Mouse (Mus musculus): ENCODE measurements at regions not wholly inside any gene's neighbourhood (a gene's known extent, or its start where the extent isn't known, plus 50 kb on each side); places are given as distances from the start of the nearest gene placed in this dataset.
A peak's percentile ranks its signal among the peaks of the same experiment; 100 is the strongest.
"Not testable (repeated sequence)": the region's sequence is repeated elsewhere in the genome, so short reads cannot be mapped to it uniquely, and the experiment has no call there.

GRCm38 (mm10) chr16:65629186-65629585 lies 66.7 kb upstream of the Chmp2b start:
- Histone ChIP-seq H3K36me3 (replicated peaks) (no peaks in the 10 kb centered on the region), H3K4me2 (peak overlapping the region; percentile 30; the same call in 1 of the 2 replicates), H3K4me3 (replicated peaks) (no peak overlapping the region), H3K9ac (no peak overlapping the region), H3K27ac (replicated peaks) (no peak overlapping the region), H3K27me3 (no peaks in the 10 kb centered on the region), H3K9me3 (replicated peaks) (no peaks in the 10 kb centered on the region), H3K4me1 (replicated peaks) (no peaks in the 10 kb centered on the region)
- WGBS (ENCODE audit: insufficient replicate concordance): 10% methylated on average over 10 of the region's 10 CpGs
- no peak for ATAC-seq (ENCODE audit: insufficient read depth)

- WGBS (ENCODE audit: insufficient replicate concordance): 24% methylated on average over 5 of the region's 5 CpGs
- no peaks in the 10 kb centered on the region for H3K36me3 ChIP-seq (replicated peaks)
- no peaks in the 10 kb centered on the region for H3K27me3 ChIP-seq
- no peak overlapping the region for H3K27ac ChIP-seq (replicated peaks)
- H3K9ac ChIP-seq: no peak overlapping the region
- H3K9me3 ChIP-seq (replicated peaks): no peaks in the 10 kb centered on the region
- H3K4me3 ChIP-seq (replicated peaks): no peak overlapping the region
- H3K4me2 ChIP-seq: no peak overlapping the region
- ATAC-seq (ENCODE audit: insufficient read depth): no peak
- no peaks in the 10 kb centered on the region for H3K4me1 ChIP-seq (replicated peaks)
Measured at GRCm38 (mm10) chr16:65631680-65632079, 69.2 kb upstream of the Chmp2b start.

GRCm38 (mm10) chr16:65646741-65647140 lies 84.2 kb upstream of the Chmp2b start:
- not testable (repeated sequence) for H3K4me2 ChIP-seq; H3K27me3 ChIP-seq; ATAC-seq (ENCODE audit: insufficient read depth); H3K36me3 ChIP-seq (replicated peaks); H3K4me3 ChIP-seq (replicated peaks); H3K4me1 ChIP-seq (replicated peaks); H3K27ac ChIP-seq (replicated peaks); H3K9me3 ChIP-seq (replicated peaks); H3K9ac ChIP-seq
- WGBS (ENCODE audit: insufficient replicate concordance): 55% methylated on average over 3 of the region's 3 CpGs

- 72% methylated on average over 3 of the region's 3 CpGs for WGBS (ENCODE audit: insufficient replicate concordance)
- ATAC-seq (ENCODE audit: insufficient read depth): no peak
Measured at GRCm38 (mm10) chr16:65649061-65649460, 86.5 kb upstream of the Chmp2b start.

DNA sequence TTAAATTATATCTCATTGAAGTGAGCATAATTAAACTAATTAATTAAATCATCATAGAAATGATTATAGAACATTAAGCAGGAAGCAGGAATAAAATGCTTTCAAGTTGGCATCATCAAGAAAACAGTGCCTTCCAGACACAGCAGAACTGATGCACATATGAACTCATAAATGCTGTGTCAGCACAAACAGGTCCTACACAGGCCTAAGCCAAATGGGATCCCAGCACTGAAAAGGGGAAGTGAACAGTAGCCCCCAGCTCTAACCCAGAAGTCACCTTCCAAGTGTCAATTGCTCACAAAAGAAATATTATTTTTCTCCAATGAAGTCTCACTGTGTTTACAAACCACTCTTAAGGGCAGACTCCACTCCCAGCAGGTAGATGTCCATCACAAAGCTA lies 93.0 kb upstream of the Chmp2b start:
- H3K36me3 ChIP-seq (replicated peaks): no peaks in the 10 kb centered on the region
- H3K9ac ChIP-seq: no peak overlapping the region
- ATAC-seq (ENCODE audit: insufficient read depth): no peak
- no peak overlapping the region for H3K27ac ChIP-seq (replicated peaks)
- H3K9me3 ChIP-seq (replicated peaks): no peaks in the 10 kb centered on the region
- H3K4me2 ChIP-seq: no peak overlapping the region
- no peaks in the 10 kb centered on the region for H3K27me3 ChIP-seq
- no peaks in the 10 kb centered on the region for H3K4me1 ChIP-seq (replicated peaks)
- no peak overlapping the region for H3K4me3 ChIP-seq (replicated peaks)

More at GRCm38 (mm10) chr16:65649061-65649460, 86.5 kb upstream of the Chmp2b start:
- H3K27ac ChIP-seq (replicated peaks): no peak overlapping the region
- H3K36me3 ChIP-seq (replicated peaks): no peaks in the 10 kb centered on the region
- H3K4me3 ChIP-seq (replicated peaks): no peak overlapping the region
- no peak overlapping the region for H3K4me2 ChIP-seq
- H3K9me3 ChIP-seq (replicated peaks): no peaks in the 10 kb centered on the region
- no peak overlapping the region for H3K9ac ChIP-seq
- no peaks in the 10 kb centered on the region for H3K4me1 ChIP-seq (replicated peaks)
- no peaks in the 10 kb centered on the region for H3K27me3 ChIP-seq

DNA sequence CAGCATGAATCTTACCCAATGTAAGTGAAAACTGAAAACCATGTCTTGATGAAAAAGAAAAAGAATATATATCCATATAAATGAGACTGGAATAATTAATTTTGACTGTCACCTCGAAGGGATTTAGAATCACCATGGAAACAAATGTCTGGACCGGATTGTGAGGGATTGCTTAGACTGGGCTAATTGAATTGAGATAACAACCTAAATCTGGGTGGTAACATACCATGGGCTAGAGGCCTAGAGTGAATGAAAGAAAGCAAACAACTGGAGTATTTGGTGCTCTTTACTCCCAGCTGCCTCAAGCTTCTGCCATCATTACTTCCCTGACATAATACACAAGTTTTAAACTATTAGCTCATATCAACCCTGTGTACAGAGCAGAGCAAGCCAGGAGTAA lies 95.3 kb upstream of the Chmp2b start:
- Histone ChIP-seq H3K27ac (replicated peaks) (no peak overlapping the region), H3K27me3 (no peaks in the 10 kb centered on the region), H3K9ac (no peak overlapping the region), H3K4me1 (replicated peaks) (no peaks in the 10 kb centered on the region), H3K9me3 (replicated peaks) (no peaks in the 10 kb centered on the region), H3K36me3 (replicated peaks) (no peaks in the 10 kb centered on the region), H3K4me3 (replicated peaks) (no peak overlapping the region), H3K4me2 (no peak overlapping the region)
- no peak for ATAC-seq (ENCODE audit: insufficient read depth)
- WGBS (ENCODE audit: insufficient replicate concordance): 45% methylated on average over 2 of the region's 2 CpGs

GRCm38 (mm10) chr16:65664787-65665186 lies 102.3 kb upstream of the Chmp2b start:
- no peak for ATAC-seq (ENCODE audit: insufficient read depth)
- H3K9me3 ChIP-seq (replicated peaks): no peaks in the 10 kb centered on the region
- no peaks in the 10 kb centered on the region for H3K27me3 ChIP-seq
- H3K27ac ChIP-seq (replicated peaks): no peak overlapping the region
- WGBS (ENCODE audit: insufficient replicate concordance): 47% methylated on average over 3 of the region's 3 CpGs
- H3K36me3 ChIP-seq (replicated peaks): no peaks in the 10 kb centered on the region
- H3K9ac ChIP-seq: no peak overlapping the region
- H3K4me1 ChIP-seq (replicated peaks): no peaks in the 10 kb centered on the region
- no peak overlapping the region for H3K4me2 ChIP-seq
- H3K4me3 ChIP-seq (replicated peaks): no peak overlapping the region

DNA sequence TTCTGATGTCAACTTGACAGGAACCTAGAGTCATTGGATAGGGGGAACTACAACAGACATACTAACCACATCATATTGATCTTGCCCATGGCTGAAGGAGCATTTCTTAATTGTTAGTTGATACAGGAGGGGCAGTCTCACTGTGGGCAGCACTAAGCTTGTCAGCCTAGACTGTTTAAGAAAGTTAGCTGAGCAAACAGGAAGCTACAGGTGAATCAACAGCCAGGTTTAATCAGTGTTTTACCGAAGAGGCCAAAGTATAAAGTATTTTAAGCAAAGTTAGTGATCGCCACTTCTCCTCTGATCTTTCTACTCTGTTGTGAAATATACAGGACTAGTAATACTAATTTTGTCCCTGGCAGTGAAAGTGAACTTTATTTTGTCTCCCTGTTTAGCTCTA lies 109.6 kb upstream of the Chmp2b start:
- no peak overlapping the region for H3K4me2 ChIP-seq
- H3K4me3 ChIP-seq (replicated peaks): no peak overlapping the region
- no peak overlapping the region for H3K9ac ChIP-seq
- peak; percentile 52; the same call in 1 of the 2 replicates for ATAC-seq (ENCODE audit: insufficient read depth)
- no peaks in the 10 kb centered on the region for H3K27me3 ChIP-seq
- WGBS (ENCODE audit: insufficient replicate concordance): 42% methylated on average over 2 of the region's 2 CpGs
- H3K9me3 ChIP-seq (replicated peaks): no peaks in the 10 kb centered on the region
- no peaks in the 10 kb centered on the region for H3K36me3 ChIP-seq (replicated peaks)
- H3K4me1 ChIP-seq (replicated peaks): no peaks in the 10 kb centered on the region
- H3K27ac ChIP-seq (replicated peaks): no peak overlapping the region

GRCm38 (mm10) chr16:65683089-65683488 lies 120.6 kb upstream of the Chmp2b start:
- Histone ChIP-seq H3K27ac (replicated peaks) (no peak overlapping the region), H3K9ac (no peak overlapping the region), H3K4me2 (no peak overlapping the region), H3K27me3 (no peaks in the 10 kb centered on the region), H3K4me1 (replicated peaks) (no peaks in the 10 kb centered on the region), H3K9me3 (replicated peaks) (no peaks in the 10 kb centered on the region), H3K4me3 (replicated peaks) (no peak overlapping the region), H3K36me3 (replicated peaks) (no peaks in the 10 kb centered on the region)
- WGBS (ENCODE audit: insufficient replicate concordance): 53% methylated on average over 7 of the region's 7 CpGs
- no peak for ATAC-seq (ENCODE audit: insufficient read depth)

GRCm38 (mm10) chr16:65683703-65684320 lies 121.3 kb upstream of the Chmp2b start:
- no peaks in the 10 kb centered on the region for H3K9me3 ChIP-seq (replicated peaks)
- no peak for ATAC-seq (ENCODE audit: insufficient read depth)
- H3K4me2 ChIP-seq: no peak overlapping the region
- no peaks in the 10 kb centered on the region for H3K27me3 ChIP-seq
- H3K4me1 ChIP-seq (replicated peaks): no peaks in the 10 kb centered on the region
- no peak overlapping the region for H3K9ac ChIP-seq
- H3K4me3 ChIP-seq (replicated peaks): no peak overlapping the region
- H3K27ac ChIP-seq (replicated peaks): no peak overlapping the region
- H3K36me3 ChIP-seq (replicated peaks): no peaks in the 10 kb centered on the region

DNA sequence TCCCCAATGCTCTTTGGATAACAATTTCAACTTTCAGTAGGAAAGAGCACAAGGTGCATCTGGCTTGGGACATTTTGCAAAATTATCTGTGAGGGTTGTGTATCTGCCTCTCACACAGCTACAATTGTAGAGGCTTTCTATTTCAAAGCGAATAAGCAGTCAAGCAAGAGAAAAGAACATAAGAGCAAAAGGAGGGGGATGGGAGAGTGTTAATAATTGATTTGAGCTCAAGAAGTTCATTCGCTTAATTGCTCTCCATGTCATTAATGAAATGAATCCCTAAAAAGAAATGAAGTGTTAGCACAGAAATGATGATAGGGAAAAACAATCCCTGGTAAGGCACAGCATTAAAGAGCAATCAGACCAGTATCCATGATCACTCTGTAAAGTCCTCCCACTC lies 121.4 kb upstream of the Vgll3 start:
- Histone ChIP-seq H3K9ac (no peak overlapping the region), H3K4me3 (replicated peaks) (no peak overlapping the region), H3K27me3 (no peaks in the 10 kb centered on the region), H3K4me2 (no peak overlapping the region), H3K9me3 (replicated peaks) (no peaks in the 10 kb centered on the region), H3K4me1 (replicated peaks) (no peaks in the 10 kb centered on the region), H3K27ac (replicated peaks) (no peak overlapping the region), H3K36me3 (replicated peaks) (no peaks in the 10 kb centered on the region)
- no peak for ATAC-seq (ENCODE audit: insufficient read depth)
- WGBS (ENCODE audit: insufficient replicate concordance): 62% methylated on average over 2 of the region's 2 CpGs

DNA sequence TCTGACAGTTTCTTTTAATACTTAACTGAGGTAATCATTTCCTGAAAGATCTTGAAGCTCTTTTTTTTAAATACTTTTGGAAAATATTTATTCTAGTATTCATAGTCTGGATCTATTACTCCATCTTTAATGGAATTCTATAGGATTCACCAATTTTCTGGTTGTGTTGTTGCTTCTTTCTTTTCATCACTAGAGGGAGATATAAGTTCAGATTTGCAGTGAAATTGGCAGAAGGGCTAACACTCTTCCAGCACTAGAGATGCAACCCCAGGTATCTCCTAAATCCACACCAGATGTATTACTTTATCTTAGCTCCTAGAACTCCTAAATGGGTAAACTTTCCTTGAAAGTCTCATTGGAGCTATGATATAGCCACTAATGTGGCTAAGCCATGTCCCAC lies 99.4 kb upstream of the Vgll3 start:
- no peaks in the 10 kb centered on the region for H3K36me3 ChIP-seq (replicated peaks)
- no peak overlapping the region for H3K4me3 ChIP-seq (replicated peaks)
- no peaks in the 10 kb centered on the region for H3K27me3 ChIP-seq
- H3K4me1 ChIP-seq (replicated peaks): no peaks in the 10 kb centered on the region
- H3K4me2 ChIP-seq: no peak overlapping the region
- H3K9ac ChIP-seq: no peak overlapping the region
- H3K27ac ChIP-seq (replicated peaks): no peak overlapping the region
- no peaks in the 10 kb centered on the region for H3K9me3 ChIP-seq (replicated peaks)
- ATAC-seq (ENCODE audit: insufficient read depth): no peak

Data from liver, embryonic 15.5 days (tissue).